Mouse (Mus musculus): ENCODE data around the gene Dido1. TPM values are rescaled to one million over a fixed set of nuclear protein-coding genes. Genes with fewer than 3 reads are reported as not detected.

Gene Dido1
- polyA plus RNA-seq, 1 experiment, result 42.2 TPM

DNA sequence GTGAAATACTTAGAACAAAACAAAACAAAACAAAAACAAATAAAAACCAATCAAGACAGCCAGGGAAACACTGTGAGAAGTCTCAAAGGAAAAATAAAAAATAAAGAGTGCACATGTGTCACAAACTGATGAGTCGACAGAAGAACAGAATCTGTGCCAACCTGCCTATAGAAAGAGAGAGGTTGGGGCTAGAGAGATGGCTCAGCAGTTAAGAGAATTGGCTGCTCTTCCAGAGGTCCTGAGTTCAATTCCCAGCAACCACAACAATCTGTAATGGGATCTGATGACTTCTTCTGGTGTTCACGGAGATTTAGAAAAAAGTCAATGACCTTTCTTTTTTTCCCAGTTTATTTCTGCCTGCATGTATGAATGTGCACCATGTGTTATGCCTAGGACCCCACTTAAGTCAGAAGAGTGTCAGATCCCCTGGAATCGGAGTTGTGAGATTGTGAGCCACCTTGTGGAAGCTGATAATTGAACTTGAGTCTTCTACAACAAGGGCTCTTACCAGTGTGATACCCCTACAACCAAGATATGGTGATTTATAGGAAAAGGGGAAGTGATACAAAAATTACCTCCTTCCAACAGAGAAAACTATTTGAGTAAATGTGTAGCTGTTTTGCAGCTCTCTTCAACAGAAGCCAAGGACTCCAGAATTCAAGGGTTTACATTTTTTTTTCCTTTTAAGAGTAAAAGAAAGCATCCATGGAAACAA is 6.0 kb downstream of the Dido1 start:
- H3K4me3 ChIP-seq (ENCODE audit: control insufficient read depth, insufficient read depth, low read length), result no peak overlapping the region
- H3K4me1 ChIP-seq (replicated peaks; ENCODE audit: control insufficient read depth, insufficient read depth, low read length), result peaks cover 27% of the 10 kb centered on the region
- 50% methylated on average over 3 of the region's 3 CpGs for WGBS

DNA sequence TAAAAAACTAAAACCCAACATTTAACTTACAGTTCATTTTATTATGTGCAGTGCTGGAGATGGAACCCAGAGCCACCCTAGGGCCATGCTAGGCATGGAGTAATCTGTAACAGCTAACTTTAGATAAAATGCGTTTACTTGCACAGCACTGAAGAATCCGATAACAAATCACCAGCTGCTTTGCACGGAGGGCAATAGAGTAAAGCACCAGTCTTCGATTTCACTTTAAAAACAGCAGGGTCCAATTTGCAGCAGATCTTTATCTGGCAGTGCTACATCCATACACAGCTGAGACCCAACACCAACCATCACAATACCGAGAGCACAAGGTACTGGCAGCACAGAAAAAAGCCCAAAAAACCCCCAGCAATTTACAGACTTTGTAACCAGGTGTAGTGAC is 6.6 kb downstream of the Dido1 start:
- Histone ChIP-seq H3K27ac (ENCODE audit: control insufficient read depth, insufficient read depth, low read length) (no peak overlapping the region), H3K4me1 (replicated peaks; ENCODE audit: control insufficient read depth, insufficient read depth, low read length) (peaks cover 24% of the 10 kb centered on the region), H3K36me3 (ENCODE audit: control insufficient read depth, insufficient read depth, low read length) (no peaks in the 10 kb centered on the region)

More for the DNA sequence above, 6.0 kb downstream of the Dido1 start:
- no peak overlapping the region for H3K27ac ChIP-seq (ENCODE audit: control insufficient read depth, insufficient read depth, low read length)
- TF ChIP-seq POLR2A (IDR thresholded peaks at IDR 0.05; ENCODE audit: control insufficient read depth, extremely low read depth, insufficient read depth, low read length, poor library complexity) (no peak), CTCF (IDR thresholded peaks at IDR 0.05; ENCODE audit: borderline replicate concordance, control insufficient read depth, extremely low read depth, insufficient read depth, low read length, poor library complexity) (no peak)
- H3K27me3 ChIP-seq (ENCODE audit: control insufficient read depth, insufficient read depth, low read length), result no peaks in the 10 kb centered on the region
- no peak for DNase-seq
- H3K36me3 ChIP-seq (ENCODE audit: control insufficient read depth, insufficient read depth, low read length), result no peaks in the 10 kb centered on the region

DNA sequence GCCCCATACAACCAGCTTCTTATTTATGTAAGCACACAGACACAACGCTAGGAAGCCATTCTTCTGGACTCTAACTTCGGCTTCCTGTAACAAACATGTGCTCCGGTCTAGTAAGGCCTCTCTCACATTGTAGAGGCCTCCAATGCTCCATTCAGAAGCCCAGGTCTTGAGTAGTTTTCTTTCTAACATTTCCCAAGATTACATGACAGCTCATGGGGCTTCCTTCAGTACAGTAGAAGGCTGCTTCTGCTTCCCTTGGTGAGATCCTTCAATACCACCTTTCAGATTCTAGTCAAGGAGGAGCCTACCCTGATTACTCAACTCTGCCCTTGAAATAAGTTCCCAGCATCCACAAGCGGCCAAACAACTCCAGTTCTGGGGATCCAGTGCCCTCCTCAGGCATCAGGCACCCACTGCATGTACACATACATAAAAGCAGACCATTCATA is 7.1 kb downstream of the Dido1 start:
- WGBS, result 55% methylated on average over 4 of the region's 4 CpGs
- Histone ChIP-seq H3K27me3 (ENCODE audit: control insufficient read depth, insufficient read depth, low read length) (no peaks in the 10 kb centered on the region), H3K4me1 (replicated peaks; ENCODE audit: control insufficient read depth, insufficient read depth, low read length) (peaks cover 23% of the 10 kb centered on the region), H3K27ac (ENCODE audit: control insufficient read depth, insufficient read depth, low read length) (peak overlapping the region; percentile 26), H3K4me3 (ENCODE audit: control insufficient read depth, insufficient read depth, low read length) (no peak overlapping the region; the same call in 1 of the 2 replicates), H3K36me3 (ENCODE audit: control insufficient read depth, insufficient read depth, low read length) (no peaks in the 10 kb centered on the region)
- DNase-seq, result no peak
- no peak for TF ChIP-seq POLR2A (IDR thresholded peaks at IDR 0.05; ENCODE audit: control insufficient read depth, extremely low read depth, insufficient read depth, low read length, poor library complexity)
- no peak for TF ChIP-seq CTCF (IDR thresholded peaks at IDR 0.05; ENCODE audit: borderline replicate concordance, control insufficient read depth, extremely low read depth, insufficient read depth, low read length, poor library complexity)

More for the DNA sequence above, 6.6 kb downstream of the Dido1 start:
- 94% methylated on average over 5 of the region's 5 CpGs for WGBS
- Histone ChIP-seq H3K27me3 (ENCODE audit: control insufficient read depth, insufficient read depth, low read length) (no peaks in the 10 kb centered on the region), H3K4me3 (ENCODE audit: control insufficient read depth, insufficient read depth, low read length) (no peak overlapping the region)
- TF ChIP-seq CTCF (IDR thresholded peaks at IDR 0.05; ENCODE audit: borderline replicate concordance, control insufficient read depth, extremely low read depth, insufficient read depth, low read length, poor library complexity) (no peak), POLR2A (IDR thresholded peaks at IDR 0.05; ENCODE audit: control insufficient read depth, extremely low read depth, insufficient read depth, low read length, poor library complexity) (no peak)
- DNase-seq, result no peak

DNA sequence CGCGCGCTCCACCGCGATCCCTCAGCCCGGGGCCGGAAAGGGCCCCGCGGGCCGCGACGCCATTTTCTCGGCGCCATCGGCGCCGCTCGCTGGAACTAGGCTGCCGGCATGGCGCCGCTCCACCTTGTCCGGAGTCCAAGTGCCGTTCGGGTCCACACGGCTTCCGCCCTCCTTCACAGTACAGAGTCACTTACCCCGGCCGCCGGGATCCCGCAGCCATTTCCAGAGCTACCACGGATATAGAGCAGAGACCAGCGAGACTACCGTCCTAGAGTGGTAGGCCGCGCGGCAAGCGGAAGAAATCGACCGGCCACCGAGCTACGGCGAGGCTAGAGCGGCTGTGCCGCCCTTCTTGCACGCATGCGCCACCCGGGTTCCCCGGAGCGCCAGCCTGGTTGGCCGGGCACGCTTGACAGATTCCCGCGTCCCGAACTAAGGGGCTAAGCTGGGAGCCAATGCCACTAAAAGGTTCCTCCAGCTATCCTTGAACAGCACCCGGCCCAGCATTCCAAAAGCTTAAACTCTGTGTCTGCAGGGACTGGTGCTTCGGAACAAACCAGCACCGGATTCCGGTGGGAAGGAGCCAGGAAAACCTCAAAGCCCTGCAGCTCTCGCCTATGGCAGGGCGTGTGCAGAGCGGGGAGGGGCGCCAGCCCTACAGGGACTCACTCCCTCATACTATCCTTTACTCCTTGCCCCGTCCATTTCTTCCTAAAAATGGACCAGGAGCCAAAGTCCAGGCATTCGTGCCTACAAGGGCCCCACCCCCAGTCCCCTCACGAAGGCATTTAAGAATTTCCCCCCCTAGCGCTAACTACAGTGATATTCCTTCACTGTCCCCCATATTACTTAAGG is 7.8 kb downstream of the Dido1 start:
- Histone ChIP-seq H3K36me3 (ENCODE audit: control insufficient read depth, insufficient read depth, low read length) (no peaks in the 10 kb centered on the region), H3K27ac (ENCODE audit: control insufficient read depth, insufficient read depth, low read length) (peak overlapping the region; percentile 65), H3K4me3 (ENCODE audit: control insufficient read depth, insufficient read depth, low read length) (peak overlapping the region; percentile 85), H3K27me3 (ENCODE audit: control insufficient read depth, insufficient read depth, low read length) (no peaks in the 10 kb centered on the region), H3K4me1 (replicated peaks; ENCODE audit: control insufficient read depth, insufficient read depth, low read length) (peaks cover 23% of the 10 kb centered on the region)
- under 1% methylated on average over 66 of the region's 66 CpGs for WGBS
- TF ChIP-seq POLR2A (IDR thresholded peaks at IDR 0.05; ENCODE audit: control insufficient read depth, extremely low read depth, insufficient read depth, low read length, poor library complexity) (peak; percentile 63), CTCF (IDR thresholded peaks at IDR 0.05; ENCODE audit: borderline replicate concordance, control insufficient read depth, extremely low read depth, insufficient read depth, low read length, poor library complexity) (0 out of 2 replicates have a peak, but pooled peaks have one; percentile 8)
- peak; percentile 91 for DNase-seq

DNA sequence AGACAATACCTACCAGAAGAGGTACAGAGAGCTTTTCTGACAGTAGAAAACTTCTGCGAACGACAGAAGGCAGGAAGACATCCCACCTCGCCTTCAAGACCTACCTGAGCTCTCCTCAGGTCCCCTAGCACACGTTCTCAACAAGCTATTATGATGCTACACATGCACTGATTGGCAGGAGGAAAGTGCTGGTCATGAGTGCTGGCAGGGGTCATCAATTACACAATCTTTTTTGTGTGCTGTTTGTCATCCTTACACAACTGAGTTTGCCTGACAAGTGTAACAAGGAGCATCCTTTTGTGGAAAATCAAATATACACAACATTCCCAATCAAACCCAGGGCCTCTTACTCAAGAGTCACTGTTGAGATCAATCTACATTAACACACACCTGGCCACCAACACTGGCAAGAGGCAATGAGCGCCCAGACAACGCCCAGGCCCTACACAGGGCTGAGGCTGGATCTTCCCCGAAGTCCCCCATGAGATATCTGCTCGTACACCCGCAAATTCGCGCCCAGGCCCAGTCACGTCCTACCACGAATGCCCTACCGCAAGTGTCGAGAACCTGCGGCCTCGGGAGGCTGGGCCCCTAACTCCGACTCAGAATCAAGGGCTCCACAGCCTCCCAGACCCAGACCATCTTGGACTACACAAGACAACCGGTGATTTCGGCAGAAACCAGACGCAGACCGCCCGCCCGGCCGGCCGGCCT is 8.6 kb downstream of the Dido1 start:
- no peak for TF ChIP-seq POLR2A (IDR thresholded peaks at IDR 0.05; ENCODE audit: control insufficient read depth, extremely low read depth, insufficient read depth, low read length, poor library complexity)
- no peak for TF ChIP-seq CTCF (IDR thresholded peaks at IDR 0.05; ENCODE audit: borderline replicate concordance, control insufficient read depth, extremely low read depth, insufficient read depth, low read length, poor library complexity)
- peaks cover 23% of the 10 kb centered on the region for H3K4me1 ChIP-seq (replicated peaks; ENCODE audit: control insufficient read depth, insufficient read depth, low read length)

DNA sequence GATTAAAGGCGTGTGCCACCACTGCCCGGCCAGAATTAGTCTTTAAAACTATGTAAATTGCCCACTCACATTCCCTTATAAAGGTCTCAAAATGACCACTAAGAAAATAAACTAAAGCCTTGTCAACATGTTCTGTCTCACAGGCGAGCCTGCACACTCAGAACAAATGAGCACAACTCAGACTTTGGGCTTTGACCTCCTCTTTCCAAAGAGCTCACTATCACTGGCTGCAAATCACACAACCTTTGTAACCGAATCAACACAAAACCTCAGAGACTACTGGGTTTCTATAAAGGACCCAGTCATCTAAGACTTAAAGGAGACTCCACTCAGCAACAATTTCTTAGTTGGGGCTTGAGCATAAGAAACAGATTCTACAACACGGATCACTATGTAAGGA is 9.3 kb downstream of the Dido1 start:
- Histone ChIP-seq H3K27ac (ENCODE audit: control insufficient read depth, insufficient read depth, low read length) (no peak overlapping the region), H3K36me3 (ENCODE audit: control insufficient read depth, insufficient read depth, low read length) (no peaks in the 10 kb centered on the region), H3K4me3 (ENCODE audit: control insufficient read depth, insufficient read depth, low read length) (no peak overlapping the region), H3K27me3 (ENCODE audit: control insufficient read depth, insufficient read depth, low read length) (no peaks in the 10 kb centered on the region), H3K4me1 (replicated peaks; ENCODE audit: control insufficient read depth, insufficient read depth, low read length) (peaks cover 22% of the 10 kb centered on the region)
- TF ChIP-seq POLR2A (IDR thresholded peaks at IDR 0.05; ENCODE audit: control insufficient read depth, extremely low read depth, insufficient read depth, low read length, poor library complexity), result no peak
- no peak for TF ChIP-seq CTCF (IDR thresholded peaks at IDR 0.05; ENCODE audit: borderline replicate concordance, control insufficient read depth, extremely low read depth, insufficient read depth, low read length, poor library complexity)
- DNase-seq, result no peak
- 33% methylated on average over 5 of the region's 5 CpGs for WGBS

More for the DNA sequence above, 8.6 kb downstream of the Dido1 start:
- Histone ChIP-seq H3K4me3 (ENCODE audit: control insufficient read depth, insufficient read depth, low read length) (peak overlapping the region; percentile 85), H3K36me3 (ENCODE audit: control insufficient read depth, insufficient read depth, low read length) (no peaks in the 10 kb centered on the region), H3K27me3 (ENCODE audit: control insufficient read depth, insufficient read depth, low read length) (no peaks in the 10 kb centered on the region), H3K27ac (ENCODE audit: control insufficient read depth, insufficient read depth, low read length) (peak overlapping the region; percentile 65; the same call in 1 of the 2 replicates)
- WGBS, result under 1% methylated on average over 26 of the region's 26 CpGs
- no peak for DNase-seq

All from thymus, adult 2 months (tissue).